Mouse (Mus musculus): ENCODE results near the gene Bmp5. TPM values are rescaled to one million over a fixed set of nuclear protein-coding genes. Genes with fewer than 3 reads are reported as not detected.

Bmp5 gene
- polyA plus RNA-seq (2016; fragmentation: Nextera tagmentation; extraction: Ambion mirVana) = 4.6 and 4.7 TPM in 2 replicates

DNA sequence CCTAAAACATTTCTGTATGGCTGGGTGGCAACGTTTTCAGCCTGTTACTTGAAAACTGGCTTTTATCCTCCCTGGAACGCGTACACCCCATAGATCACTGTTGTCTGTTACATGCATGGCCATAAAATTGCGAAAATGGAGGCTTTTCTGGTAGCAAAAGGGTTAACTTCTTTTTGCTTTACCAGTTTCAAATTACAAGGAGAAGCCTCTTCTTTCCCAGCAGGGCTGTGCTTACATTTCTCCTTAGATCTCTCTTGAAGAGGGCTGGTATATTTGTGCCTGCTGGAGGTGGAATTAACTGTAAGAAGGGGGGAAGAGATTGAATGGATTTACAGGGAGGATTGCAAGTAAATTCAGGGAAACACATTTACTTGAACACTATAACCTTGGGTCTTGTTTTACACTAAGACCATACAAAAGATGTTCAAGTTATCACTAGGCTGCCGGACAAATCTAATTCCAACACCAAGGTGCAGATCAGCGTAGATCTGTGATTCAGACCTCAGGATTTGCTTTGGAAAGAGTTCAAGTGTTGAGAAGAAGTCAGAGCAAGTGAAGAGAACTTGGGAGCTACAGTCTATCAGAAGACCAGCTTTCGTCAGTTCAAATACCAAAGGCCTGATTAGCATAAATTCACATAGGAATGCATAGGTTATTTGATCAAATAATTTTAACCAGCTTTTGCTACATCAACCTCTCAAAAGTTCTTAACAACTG, at the start of gene Bmp5:
Gene Bmp5, plus strand, starts transcription at position 236 of the 717 bp plus-strand sequence.
- Histone ChIP-seq H3K4me1 (peaks cover 32% of the 10 kb centered on the region), H3K4me3 (peak within 1 kb of the TSS; percentile 40), H3K36me3 (replicated peaks) (no peaks in the 10 kb centered on the region), H3K9me3 (no peaks in the 10 kb centered on the region), H3K27me3 (ENCODE audit: poor library complexity, severe bottlenecking) (no peaks in the 10 kb centered on the region), H3K27ac (peak within 1 kb of the TSS; percentile 63)
- no peak for DNase-seq (ENCODE audit: extremely low spot score, low spot score)
- 22% methylated on average over 7 of the region's 7 CpGs for WGBS

DNA sequence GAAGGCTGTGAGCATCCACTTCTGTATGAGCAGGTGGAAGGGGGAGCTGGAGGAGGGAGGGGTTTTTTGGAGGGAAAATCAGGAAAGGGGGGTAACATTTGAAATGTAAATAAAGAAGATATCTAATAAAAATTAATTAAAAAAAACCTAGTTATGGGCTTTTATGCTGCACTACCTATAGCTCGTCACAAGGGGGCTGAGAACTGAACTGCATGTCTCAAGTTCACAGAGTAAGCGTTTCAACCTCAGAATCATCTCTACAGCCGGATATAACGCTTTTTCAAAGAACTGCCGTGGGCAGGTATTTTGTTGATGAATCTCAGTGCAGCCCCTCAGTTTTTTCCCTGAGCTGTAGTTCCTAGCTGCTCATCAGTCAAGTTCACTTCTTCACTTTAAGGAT, 15.1 kb upstream of the Bmp5 start:
- WGBS = 52% methylated on average over 5 of the region's 5 CpGs
- no peaks in the 10 kb centered on the region for H3K36me3 ChIP-seq (replicated peaks)
- no peak overlapping the region for H3K27ac ChIP-seq
- no peaks in the 10 kb centered on the region for H3K27me3 ChIP-seq (ENCODE audit: poor library complexity, severe bottlenecking)
- no peaks in the 10 kb centered on the region for H3K9me3 ChIP-seq
- H3K4me3 ChIP-seq = no peak overlapping the region
- DNase-seq (ENCODE audit: extremely low spot score, low spot score) = no peak
- no peaks in the 10 kb centered on the region for H3K4me1 ChIP-seq

DNA sequence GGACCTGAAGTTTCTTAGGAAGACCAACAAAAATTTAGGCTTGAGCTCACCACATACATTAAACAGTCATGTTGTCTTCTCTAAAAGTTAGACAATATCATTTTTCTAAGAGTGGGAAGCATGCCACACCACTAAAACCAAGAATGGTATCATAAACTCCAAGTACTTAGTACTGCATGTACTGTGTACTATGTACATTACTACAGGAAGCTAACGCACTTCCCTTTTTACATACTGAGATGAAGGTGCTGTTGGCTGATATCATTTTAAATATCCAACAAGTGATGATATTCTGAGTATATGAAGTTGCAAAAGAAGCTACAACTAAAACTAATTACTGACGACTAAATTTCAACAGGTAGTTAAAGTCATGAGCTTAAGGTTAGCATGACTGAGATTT, 13.6 kb upstream of the Bmp5 start:
- H3K4me1 ChIP-seq = no peaks in the 10 kb centered on the region
- WGBS = 88% methylated on average over 2 of the region's 2 CpGs
- H3K36me3 ChIP-seq (replicated peaks) = no peaks in the 10 kb centered on the region
- no peak for DNase-seq (ENCODE audit: extremely low spot score, low spot score)
- no peaks in the 10 kb centered on the region for H3K27me3 ChIP-seq (ENCODE audit: poor library complexity, severe bottlenecking)
- no peak overlapping the region for H3K27ac ChIP-seq
- no peak overlapping the region for H3K4me3 ChIP-seq
- no peaks in the 10 kb centered on the region for H3K9me3 ChIP-seq

DNA sequence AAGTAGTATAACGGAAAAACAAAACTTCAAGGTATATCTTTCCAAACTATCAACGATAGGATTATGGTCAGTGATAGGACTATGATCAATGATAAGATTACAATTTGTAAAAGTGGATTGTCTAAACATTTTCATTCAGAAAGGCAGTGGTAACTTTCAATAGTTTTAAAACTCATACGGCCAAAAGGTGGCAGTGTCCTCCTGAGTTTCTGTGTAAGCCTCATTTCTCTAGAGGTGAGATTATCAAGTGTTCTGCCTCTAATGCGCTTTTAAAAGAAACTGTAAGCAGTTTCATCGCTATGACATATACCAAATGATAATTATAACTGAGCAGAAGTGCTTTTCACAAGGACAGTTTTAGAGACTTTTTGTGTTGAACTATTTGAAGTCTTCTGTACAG, 12.7 kb upstream of the Bmp5 start:
- 42% methylated on average over 5 of the region's 5 CpGs for WGBS

DNA sequence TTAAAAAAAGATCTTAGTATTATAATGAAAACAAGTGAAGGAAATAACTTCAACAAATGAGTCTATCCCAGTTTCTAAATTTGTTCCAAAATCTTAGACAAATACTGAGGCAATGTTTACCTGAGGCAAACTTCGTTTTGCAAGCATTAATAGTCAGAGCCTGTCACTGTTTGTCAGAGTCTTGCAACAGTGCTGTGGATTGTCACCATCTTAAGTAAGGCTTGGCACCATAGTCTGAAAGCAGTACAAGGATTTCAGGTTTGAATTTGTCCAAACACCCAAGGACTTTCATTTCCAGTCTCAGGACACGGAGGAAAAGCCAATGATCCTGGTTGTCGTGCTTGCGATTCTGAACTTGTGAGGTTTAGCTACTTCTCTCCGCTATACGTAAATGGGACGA, 10.4 kb upstream of the Bmp5 start:
- no peaks in the 10 kb centered on the region for H3K9me3 ChIP-seq
- no peaks in the 10 kb centered on the region for H3K4me1 ChIP-seq
- 94% methylated on average over 7 of the region's 7 CpGs for WGBS
- H3K36me3 ChIP-seq (replicated peaks) = no peaks in the 10 kb centered on the region
- DNase-seq (ENCODE audit: extremely low spot score, low spot score) = no peak
- H3K27me3 ChIP-seq (ENCODE audit: poor library complexity, severe bottlenecking) = no peaks in the 10 kb centered on the region
- no peak overlapping the region for H3K4me3 ChIP-seq
- no peak overlapping the region for H3K27ac ChIP-seq

More for the DNA sequence above, 12.7 kb upstream of the Bmp5 start:
- Histone ChIP-seq H3K36me3 (replicated peaks) (no peaks in the 10 kb centered on the region), H3K9me3 (no peaks in the 10 kb centered on the region), H3K4me1 (no peaks in the 10 kb centered on the region), H3K27me3 (ENCODE audit: poor library complexity, severe bottlenecking) (no peaks in the 10 kb centered on the region), H3K4me3 (no peak overlapping the region), H3K27ac (no peak overlapping the region)
- no peak for DNase-seq (ENCODE audit: extremely low spot score, low spot score)

DNA sequence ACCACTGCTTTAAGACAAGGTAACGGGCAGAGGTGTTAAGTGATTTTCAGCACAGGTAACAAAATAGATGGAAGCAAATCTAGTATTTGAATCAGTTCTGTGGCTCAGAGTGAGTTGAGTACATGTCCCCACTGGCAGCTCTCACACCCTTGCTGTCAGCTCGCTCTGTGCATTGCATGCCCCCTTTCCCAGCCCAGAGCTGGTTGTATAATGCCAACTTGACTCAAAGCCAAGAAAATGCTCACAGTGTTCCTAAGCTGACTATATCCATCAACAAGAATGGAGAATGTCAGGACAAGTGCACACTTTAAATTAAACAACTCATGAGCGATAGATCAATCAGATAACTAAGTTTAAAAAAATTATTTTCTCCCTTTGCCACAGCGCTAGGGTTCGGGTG, 8.6 kb upstream of the Bmp5 start:
- 96% methylated on average over 5 of the region's 5 CpGs for WGBS
- Histone ChIP-seq H3K27ac (no peak overlapping the region), H3K4me1 (no peaks in the 10 kb centered on the region), H3K9me3 (no peaks in the 10 kb centered on the region), H3K36me3 (replicated peaks) (no peaks in the 10 kb centered on the region), H3K27me3 (ENCODE audit: poor library complexity, severe bottlenecking) (no peaks in the 10 kb centered on the region), H3K4me3 (no peak overlapping the region)
- DNase-seq (ENCODE audit: extremely low spot score, low spot score) = no peak

DNA sequence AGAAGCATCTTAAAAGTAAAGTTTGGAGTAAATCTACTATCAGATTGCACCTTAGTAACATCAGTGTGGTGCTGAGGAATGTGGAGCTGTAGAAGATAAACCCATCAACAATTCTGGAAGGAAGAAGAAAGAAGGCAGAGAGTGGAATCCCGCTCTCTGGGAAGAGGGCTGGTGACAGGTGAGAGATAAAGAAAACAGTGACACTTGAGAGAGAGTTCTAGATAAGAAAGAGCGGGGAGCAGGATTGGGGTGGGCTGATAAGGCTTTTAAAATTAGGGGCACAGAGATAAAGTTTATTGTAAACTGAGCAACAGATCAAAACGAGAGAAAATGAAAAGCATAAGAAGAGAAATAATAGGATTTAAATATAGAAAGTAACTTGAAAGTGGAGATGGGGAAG, 6.1 kb upstream of the Bmp5 start:
- no peaks in the 10 kb centered on the region for H3K9me3 ChIP-seq
- DNase-seq (ENCODE audit: extremely low spot score, low spot score) = no peak
- no peaks in the 10 kb centered on the region for H3K36me3 ChIP-seq (replicated peaks)
- 79% methylated on average over 3 of the region's 3 CpGs for WGBS
- H3K4me3 ChIP-seq = no peak overlapping the region
- no peaks in the 10 kb centered on the region for H3K27me3 ChIP-seq (ENCODE audit: poor library complexity, severe bottlenecking)
- H3K4me1 ChIP-seq = no peaks in the 10 kb centered on the region
- H3K27ac ChIP-seq = no peak overlapping the region

DNA sequence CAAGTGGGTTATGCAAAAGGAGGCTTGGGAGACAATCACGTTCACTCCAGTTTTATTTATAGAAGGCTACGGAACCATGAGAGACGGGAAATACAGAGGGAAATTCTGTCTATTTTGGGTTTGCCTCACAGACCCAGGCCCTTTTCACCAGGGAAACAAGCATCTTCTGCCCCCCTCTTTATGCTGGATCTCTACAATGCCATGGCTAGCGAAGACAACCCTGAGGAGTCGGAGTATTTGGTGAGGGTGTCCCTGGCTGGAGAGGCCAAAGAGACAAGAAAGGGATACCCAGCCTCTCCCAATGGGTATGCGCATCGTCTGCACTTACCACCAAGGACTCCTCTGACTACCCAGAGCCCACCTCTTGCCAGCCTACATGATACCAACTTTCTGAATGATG, 989 bp downstream of the Bmp5 start:
- 19% methylated on average over 7 of the region's 7 CpGs for WGBS
- Histone ChIP-seq H3K4me1 (peaks cover 38% of the 10 kb centered on the region), H3K9me3 (no peaks in the 10 kb centered on the region), H3K27me3 (ENCODE audit: poor library complexity, severe bottlenecking) (no peaks in the 10 kb centered on the region), H3K36me3 (replicated peaks) (no peaks in the 10 kb centered on the region), H3K27ac (peak overlapping the region; percentile 63), H3K4me3 (peak overlapping the region; percentile 40)
- DNase-seq (ENCODE audit: extremely low spot score, low spot score) = no peak

DNA sequence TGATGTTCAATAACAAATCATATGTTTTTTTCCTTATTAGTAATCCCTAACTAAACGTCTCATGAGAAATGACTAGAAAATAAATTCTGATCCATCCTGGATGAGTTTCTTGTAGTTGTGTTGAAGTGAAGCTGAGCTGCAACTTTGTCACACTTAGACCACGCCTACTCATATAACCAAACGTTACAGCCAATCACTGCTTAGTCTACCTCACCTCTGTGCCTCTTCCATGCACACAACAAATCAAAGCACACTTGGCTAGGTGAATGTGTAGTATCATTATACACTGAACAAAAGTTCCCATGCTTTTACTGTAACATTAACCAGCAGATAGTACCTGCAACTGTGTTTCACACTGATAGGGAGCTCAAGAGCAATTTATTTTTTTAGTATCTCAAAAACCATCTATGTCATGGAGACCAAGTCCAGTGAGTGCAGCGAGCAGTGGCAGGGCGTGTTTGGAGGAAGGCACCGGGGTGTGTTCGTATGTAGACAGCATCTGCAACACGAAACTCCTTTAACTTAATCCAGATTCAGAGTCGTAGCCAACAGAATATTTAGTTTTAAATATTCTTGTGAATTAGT, 3.7 kb downstream of the Bmp5 start:
- DNase-seq (ENCODE audit: extremely low spot score, low spot score) = no peak
- Histone ChIP-seq H3K9me3 (no peaks in the 10 kb centered on the region), H3K4me3 (peak overlapping the region; percentile 34), H3K27me3 (ENCODE audit: poor library complexity, severe bottlenecking) (no peaks in the 10 kb centered on the region), H3K27ac (no peak overlapping the region), H3K36me3 (replicated peaks) (no peaks in the 10 kb centered on the region), H3K4me1 (peaks cover 55% of the 10 kb centered on the region)
- 57% methylated on average over 9 of the region's 9 CpGs for WGBS

DNA sequence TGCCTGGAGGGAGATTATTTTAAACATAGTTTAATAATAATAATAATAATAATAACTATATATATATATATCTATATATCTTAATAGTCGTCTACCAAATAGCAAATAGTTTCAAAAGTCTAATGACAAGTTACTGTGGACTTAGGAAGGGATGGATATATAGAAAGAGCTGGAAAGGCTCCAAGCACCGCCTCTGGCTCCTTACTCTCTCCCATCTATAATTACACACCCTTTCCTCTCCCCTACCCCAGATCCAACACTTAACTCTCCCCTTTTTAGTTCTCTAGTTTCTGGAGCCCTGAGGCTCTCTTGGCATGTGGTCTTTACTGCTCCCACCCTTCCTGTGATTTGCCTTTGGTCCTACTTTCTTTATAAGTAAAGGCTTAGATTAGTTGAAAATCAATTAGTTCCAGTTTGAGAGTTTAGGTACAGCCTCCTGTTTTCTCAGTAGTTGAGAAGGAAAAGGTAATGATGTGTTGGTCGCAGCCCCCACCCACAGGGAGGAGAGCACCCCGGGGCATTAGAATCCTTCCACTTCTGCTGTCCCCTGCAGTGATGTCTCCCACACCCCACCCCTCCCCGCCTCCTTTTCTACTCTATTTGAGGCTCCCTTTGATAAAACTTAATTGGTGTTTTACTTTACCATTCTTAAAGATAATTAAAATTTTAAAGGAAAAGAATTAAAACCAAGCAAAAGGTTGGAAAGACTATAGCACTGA, 5.6 kb downstream of the Bmp5 start:
- Histone ChIP-seq H3K36me3 (replicated peaks) (no peaks in the 10 kb centered on the region), H3K27ac (no peak overlapping the region), H3K27me3 (ENCODE audit: poor library complexity, severe bottlenecking) (no peaks in the 10 kb centered on the region), H3K4me1 (peaks cover 45% of the 10 kb centered on the region), H3K9me3 (no peaks in the 10 kb centered on the region), H3K4me3 (no peak overlapping the region)
- no peak for DNase-seq (ENCODE audit: extremely low spot score, low spot score)
- 8% methylated on average over 5 of the region's 5 CpGs for WGBS

DNA sequence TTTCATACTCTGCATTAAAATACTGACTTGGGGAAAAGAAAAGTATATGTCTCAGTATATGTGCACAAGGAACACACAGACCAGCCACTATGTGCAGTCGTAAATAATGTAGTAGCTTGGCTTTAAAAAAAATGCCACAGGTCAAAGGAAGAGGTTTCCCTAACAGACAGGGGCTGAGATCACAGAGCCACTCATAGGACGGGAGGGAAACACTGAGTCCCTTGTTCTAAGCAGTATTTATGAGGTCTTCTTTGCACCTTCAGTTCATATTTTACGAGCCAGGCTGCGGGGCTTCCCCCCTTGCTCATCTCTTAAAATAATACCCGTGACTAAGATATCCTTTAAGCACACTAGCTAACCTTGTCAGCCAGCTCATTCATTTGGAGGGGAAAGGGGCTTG, 6.4 kb downstream of the Bmp5 start:
- Histone ChIP-seq H3K9me3 (no peaks in the 10 kb centered on the region), H3K4me1 (peaks cover 38% of the 10 kb centered on the region), H3K4me3 (peak overlapping the region; percentile 16; the same call in 1 of the 2 replicates), H3K27me3 (ENCODE audit: poor library complexity, severe bottlenecking) (no peaks in the 10 kb centered on the region), H3K36me3 (replicated peaks) (no peaks in the 10 kb centered on the region), H3K27ac (no peak overlapping the region)
- no peak for DNase-seq (ENCODE audit: extremely low spot score, low spot score)
- WGBS = 28% methylated on average over 5 of the region's 5 CpGs

DNA sequence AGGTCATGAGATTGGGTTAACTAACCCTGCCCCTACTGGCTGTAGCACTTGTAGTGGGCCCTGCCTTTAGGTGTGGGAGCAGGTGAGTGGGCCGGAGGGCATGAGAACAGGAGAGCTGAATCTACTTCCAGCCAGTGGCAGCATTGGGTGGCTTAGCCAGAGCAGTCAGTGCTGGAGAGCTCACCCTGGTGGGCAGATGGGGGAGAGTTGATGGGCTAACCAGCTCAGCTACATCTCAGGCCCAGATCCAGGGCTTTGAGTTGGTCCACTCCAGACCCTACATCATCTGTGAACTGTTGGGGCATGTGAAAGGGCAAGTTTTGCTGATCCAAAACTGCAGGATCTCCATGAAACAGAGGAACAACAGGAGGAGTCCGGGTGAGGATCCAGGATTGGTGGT, 8.4 kb downstream of the Bmp5 start:
- Histone ChIP-seq H3K36me3 (replicated peaks) (no peaks in the 10 kb centered on the region), H3K4me3 (no peak overlapping the region), H3K4me1 (peaks cover 32% of the 10 kb centered on the region), H3K27ac (no peak overlapping the region), H3K27me3 (ENCODE audit: poor library complexity, severe bottlenecking) (no peaks in the 10 kb centered on the region), H3K9me3 (no peaks in the 10 kb centered on the region)
- no peak for DNase-seq (ENCODE audit: extremely low spot score, low spot score)
- WGBS = 86% methylated on average over 2 of the region's 2 CpGs

DNA sequence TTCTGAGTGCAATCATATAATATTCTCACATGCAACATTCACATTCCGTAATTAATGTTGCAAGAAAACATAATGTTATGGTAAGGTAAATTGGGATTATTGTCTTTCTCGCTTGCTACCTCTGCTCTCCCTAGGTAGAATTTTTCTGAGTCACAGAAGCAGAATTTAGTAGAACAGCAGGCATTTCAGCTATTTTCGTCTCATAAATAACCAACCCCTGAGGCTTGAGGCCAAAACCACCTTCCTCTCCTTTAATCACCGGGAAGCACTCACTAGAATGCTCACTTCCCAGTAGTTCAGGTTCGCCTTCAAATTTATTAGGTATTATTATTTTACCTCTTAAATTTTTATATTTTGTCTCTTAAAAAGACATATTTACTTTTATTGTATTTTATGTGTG, 10.8 kb downstream of the Bmp5 start:
- Histone ChIP-seq H3K4me3 (no peak overlapping the region), H3K27me3 (ENCODE audit: poor library complexity, severe bottlenecking) (no peaks in the 10 kb centered on the region), H3K9me3 (no peaks in the 10 kb centered on the region), H3K36me3 (replicated peaks) (no peaks in the 10 kb centered on the region), H3K4me1 (peaks cover 18% of the 10 kb centered on the region), H3K27ac (no peak overlapping the region)
- WGBS = 89% methylated on average over 5 of the region's 5 CpGs
- DNase-seq (ENCODE audit: extremely low spot score, low spot score) = no peak

Data from forebrain, embryonic 10.5 days (tissue).